Mouse (Mus musculus): Measurements from ENCODE around the gene Ndufc1.
"Not testable (repeated sequence)": the region's sequence is repeated elsewhere in the genome, so short reads cannot be mapped to it uniquely, and the experiment has no call there.

Gene Ndufc1

DNA sequence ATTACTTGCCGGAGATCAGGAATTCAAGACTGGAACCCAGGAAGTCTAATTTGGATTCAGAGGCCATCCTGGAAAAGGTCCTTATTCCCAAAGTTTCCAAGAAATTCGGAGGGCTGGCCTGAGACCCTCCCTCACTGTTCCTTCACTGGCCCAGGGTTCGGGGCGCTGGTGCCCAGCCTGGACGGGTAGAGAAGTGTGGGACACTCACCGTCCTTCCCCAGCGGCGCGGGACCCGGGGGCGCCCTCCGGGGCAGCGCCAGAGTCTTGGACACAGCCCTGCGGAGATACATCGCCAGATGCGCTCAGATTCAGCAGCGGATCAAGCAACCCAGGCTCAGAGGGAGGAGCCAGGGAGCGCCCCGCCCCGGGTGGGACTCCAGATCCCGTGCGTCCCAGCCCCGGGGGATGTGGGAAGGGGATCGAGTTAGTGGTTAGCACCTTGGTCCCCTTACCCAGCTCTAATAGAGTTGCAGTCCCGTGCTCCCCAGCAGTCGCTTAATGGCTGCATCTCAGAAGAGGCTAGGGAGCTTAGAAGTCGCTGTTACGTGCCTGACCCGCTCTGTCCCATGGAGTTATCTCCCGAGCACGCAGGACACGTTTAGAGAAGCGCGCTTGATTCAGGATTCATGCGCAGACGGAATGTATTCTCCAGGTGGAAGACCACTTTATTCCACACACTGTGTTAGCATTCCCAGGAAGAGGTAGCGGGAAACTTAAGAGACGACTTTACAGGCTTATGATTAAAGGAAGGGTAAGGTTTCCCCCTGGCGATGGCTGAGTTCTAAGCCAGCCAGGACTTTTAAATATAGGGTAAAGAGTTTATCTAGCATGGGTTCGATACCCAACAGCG is 12.3 kb downstream of the Ndufc1 start, which contains the start of gene Mgarp:
Gene Mgarp (minus strand): TSS at position 520 of the 850 bp plus-strand sequence.
- peak; percentile 53 to 78 for DNase-seq (ENCODE audit: low spot score in 2 of 2)

DNA sequence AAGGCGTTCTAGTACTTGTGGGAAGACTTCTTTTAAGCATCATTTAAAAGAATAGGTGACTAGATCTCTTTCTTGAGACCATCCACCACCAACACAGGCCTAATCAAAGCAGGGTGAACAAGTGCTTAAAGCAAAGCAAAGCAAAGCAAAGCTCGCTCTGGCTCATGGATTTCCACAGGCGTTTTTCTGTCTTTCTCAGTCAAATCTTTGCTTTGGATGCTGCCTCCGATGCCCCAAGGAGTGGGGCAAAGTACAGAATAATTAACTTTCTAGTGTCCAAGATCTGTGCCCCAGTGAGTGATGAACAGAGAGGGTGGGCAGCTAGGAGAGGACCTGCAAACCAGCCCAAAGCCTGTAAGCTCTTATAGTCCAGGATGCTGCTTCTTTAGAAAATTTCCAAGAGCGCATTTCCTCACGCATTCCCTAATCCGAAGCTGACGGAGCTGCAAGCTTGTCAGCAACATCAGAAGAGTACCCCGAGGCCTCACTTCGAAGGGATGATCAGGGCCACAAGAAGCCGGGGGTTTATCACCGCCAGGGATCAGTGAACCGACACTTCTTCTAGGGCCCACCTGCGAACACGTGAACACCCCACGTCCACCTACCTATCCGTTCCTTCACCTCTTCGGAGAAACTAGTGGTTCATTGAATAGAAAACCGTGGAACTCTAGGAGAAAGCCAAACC is 13.2 kb downstream of the Ndufc1 start:
- no peak for DNase-seq (ENCODE audit: low spot score in 2 of 2)

DNA sequence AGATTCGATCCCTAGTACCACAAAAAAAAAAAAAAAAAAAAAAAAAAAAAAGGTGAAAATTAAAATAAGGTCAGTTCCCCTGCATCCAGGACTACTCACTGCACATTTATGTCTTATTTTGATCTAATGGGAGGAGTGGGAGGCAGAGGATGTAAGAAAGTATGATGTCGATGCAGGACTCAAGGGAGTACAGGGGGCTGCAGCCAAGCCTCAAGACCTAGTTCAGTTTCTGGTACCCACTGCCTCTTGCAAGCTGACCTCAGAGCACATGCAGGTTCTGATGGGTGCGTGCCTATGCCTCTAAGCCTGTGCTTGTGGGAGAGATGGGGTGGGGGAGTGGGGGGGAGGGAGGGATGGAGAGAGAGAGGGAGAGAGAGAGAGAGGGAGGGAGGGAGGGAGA is 13.9 kb downstream of the Ndufc1 start:
- no peak for DNase-seq (ENCODE audit: low spot score in 2 of 2)

DNA sequence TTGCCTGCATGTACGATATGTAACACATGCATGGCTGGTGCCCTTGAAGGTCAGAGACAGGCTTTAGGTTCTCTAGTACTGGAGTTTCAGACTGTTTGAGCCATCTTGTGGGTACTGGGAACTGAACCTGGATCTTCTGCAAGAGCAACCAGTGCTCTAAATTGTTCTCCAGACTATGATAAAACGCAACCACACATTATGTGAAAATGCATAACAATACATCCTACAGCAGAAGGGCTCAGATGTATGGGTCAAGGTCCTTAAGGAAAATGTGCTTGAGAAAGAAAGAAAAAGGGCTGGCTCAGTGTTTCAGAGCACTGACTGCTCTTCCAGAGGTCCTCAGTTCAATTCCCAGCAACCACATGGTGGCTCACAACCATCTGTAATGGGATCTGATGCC is 15.1 kb downstream of the Ndufc1 start:
- DNase-seq (ENCODE audit: low spot score in 2 of 2) = no peak

DNA sequence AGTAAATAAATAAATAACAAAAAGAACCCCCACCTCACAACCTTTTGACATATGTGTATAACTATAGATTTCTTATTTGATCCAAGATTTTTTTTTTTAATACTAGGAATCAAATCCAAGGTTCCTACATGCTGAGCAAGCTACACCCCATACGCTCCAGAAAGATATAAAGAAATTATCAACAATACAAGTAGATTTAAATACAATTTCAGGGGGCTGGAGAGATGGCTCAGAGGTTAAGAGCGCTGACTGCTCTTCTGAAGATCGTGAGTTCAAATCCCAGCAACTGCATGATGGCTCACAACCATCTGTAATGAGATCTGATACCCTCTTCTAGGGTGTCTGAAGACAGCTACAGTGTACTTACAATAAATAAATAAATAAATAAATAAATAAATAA is 15.8 kb downstream of the Ndufc1 start:
- not testable (repeated sequence) for DNase-seq (ENCODE audit: low spot score in 2 of 2)

DNA sequence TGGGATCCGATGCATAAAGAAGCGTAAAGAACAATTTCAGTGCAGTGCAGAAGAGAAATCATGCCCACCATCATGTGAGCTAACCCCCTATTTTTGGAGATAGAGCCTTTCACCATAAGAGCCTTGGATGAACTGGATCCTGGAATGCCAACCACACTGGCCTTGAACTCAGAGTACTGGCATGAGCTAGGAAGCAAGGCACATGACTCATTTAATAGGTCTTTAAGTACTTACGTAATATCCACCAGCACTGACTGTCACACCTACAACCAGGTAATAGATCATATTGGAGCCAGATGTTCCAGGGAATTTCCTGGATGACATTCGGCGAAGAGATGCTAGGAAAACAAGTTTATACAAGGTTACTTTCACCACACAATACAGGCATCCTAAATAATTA is 17.2 kb downstream of the Ndufc1 start:
- no peak for DNase-seq (ENCODE audit: low spot score in 2 of 2)

DNA sequence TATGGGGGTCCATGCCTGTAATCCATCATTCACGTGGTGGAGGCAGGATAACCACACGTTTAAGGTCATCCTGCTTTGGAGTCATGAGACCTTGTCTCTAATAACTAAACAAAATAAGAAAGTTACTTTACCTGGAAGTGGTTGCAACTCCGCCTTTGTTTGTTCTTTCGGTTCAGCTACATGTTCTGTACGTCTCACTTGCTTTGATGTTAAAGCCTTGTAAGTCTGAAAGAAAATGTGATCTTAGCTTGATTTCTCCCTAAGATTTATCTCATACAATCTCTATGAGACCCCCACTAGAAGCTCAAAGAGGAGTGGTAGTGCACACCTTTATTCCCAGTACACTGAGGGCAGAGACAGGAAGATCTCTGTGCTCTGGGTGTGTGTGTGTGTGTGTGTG is 17.7 kb downstream of the Ndufc1 start:
- no peak for DNase-seq (ENCODE audit: low spot score in 2 of 2)

DNA sequence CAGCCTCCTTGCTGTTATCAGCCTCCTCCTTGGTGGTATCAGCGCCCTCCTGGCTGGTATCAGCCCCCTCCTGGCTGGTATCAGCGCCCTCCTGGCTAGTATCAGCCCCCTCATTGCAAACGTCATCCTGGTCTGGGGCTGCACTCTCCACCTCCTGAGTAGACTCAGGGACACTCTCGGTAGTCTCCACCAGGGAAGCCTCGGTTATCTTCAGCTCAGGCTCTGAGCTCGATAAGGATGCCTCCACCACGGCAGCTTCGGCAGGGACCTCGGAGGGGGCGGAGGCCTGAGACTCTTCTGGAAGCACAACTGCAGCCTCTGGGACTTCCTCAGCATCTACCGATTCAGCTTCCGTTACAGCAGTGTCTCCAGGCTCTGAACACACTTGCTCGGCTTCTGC is 19.9 kb downstream of the Ndufc1 start:
- no peak for DNase-seq (ENCODE audit: low spot score in 2 of 2)

DNA sequence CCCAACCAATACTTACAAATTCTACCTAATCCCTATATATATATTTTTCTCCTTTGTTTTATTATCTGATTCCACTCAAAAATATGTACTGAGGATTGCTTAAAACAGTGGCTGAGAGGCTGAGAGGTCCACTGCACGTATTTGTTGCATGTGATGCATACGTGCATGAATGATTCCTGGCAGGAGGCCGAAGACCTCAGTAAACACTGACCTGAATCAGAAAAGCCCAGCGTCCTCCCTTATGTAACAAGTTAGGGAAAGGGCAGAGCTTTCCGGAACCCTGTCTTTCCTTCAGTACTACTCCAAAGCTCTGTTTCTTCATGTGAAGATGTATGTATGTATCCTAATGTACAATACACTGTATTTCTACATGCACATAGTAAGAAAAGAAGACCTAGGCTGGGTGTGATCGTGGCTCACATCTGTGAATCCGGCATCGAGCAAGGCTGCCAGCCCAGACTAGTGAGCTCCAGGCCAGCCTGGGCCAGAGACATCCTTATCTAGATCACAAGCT is 20.9 kb downstream of the Ndufc1 start:
- no peak for DNase-seq (ENCODE audit: low spot score in 2 of 2)

DNA sequence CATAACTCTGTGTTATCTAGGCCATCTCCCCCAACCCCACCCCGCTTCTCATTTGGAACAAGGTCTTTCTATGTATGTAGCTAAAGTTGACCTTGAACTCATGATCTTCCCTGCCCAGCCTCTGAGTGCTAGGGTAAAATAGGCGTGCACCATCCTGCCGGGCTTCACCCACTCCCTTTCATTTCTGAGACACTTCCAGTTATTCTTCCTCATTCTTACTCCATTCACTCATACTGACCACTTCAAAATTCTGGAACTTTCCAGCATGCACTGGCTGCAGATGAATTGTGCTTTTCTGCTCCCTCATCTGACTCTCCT is 21.7 kb downstream of the Ndufc1 start:
- no peak for DNase-seq (ENCODE audit: low spot score in 2 of 2)

DNA sequence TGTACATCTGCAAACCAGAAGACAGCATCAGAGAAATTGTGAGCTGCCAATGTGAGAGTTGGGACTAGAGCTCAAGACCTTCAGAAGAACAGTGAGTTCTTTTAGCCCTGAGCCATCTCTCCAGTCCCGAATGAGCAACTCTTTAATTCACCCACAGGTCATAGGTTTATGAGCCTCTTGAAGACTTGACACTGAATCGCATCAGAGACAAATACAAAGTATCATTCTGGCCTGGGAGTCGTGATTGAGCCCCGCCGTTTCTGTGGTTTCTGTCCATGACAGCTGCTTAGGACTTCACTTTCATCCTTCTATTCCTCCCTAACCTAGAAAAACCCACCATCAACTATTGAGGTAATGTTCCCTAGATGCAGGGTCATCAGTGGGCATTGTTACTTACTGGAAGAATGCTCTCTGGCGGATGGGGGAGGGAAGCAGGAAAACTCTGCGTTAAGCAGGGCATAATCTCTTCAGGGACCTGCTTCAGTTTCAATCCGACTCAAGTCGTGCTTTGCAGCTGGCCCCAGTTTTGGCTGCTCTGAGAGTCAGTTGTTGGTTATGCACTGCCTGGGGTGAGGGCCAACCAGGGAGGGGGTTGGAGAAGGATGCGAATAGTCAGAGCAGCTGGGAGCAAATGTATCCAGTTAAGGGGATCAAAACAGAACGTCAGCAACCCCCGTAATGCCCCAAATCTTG is 22.2 kb downstream of the Ndufc1 start:
- no peak for DNase-seq (ENCODE audit: low spot score in 2 of 2)

DNA sequence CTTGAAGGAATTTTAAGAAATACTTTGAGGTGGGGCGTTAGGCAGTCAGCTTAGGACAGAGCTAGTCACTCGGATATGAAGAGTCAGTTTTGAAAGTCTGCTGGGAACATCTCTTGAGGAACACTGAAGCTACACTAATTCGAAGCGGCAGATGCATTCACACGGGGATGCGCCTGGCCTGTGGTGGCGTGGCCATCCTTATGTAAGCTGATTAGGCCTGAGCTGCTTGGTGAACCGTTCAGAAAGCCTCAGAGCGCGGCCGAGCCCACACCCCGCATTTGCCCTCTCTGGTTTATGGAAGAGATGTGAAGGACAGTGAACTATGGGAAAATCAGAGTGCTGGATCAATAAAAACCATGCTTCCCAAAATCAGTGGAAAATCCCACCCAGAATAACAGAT is 25.4 kb downstream of the Ndufc1 start:
- no peak for DNase-seq (ENCODE audit: low spot score in 2 of 2)

DNA sequence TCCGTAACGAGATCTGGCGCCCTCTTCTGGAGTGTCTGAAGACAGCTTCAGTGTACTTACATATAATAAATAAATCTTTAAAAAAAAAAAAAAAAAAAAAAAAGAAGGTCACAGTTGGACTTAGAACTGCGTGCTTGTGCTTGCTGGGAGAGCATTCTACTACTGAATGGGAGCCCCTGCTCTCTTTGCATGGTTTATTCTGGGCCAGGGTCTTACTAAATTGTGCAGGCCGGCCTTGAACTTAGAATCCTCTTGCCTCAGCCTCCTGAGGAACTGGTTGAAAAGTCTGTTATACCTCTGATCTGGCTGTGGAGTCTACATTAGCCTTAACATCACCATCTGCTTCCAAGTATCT is 28.2 kb downstream of the Ndufc1 start:
- DNase-seq (ENCODE audit: low spot score in 2 of 2) = no peak

DNA sequence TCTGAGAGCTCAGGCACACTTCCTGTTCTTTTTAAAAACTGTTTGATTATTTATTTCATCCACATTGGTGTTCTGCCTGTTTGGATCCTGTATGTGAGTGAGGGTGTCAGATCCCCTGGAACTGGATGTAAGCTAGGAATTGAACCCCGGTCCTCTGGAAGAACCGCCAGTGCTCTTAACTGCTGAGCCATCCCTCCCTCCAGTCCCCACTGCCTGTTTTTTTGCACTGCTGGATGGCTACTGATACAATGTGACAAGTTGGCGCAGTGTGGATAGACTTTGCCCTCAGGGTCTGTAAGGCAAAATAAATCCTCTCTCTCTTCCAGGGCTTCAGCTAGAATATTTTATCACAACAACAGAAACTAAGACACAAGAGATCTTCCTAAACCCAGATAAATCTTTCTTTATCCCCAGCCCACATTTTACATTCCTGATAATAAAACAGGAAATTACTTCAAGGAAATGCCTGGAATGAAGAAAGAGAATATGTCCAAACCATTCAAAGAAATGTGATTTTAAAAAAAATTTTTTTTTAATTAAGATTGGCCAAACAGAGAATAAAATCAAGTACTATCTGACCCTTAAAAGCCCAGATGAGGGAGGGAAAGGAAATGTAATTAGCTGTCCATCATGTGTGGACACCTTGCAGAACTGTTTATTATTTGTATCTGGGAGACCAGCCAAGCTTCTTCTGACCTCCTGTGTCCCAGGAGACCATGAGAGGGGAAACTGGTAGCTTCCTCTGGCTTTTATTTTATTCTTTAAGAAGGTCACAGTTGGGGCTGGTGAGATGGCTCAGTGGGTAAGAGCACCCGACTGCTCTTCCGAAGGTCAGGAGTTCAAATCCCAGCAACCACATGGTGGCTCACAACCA is 28.8 kb downstream of the Ndufc1 start:
- no peak for DNase-seq (ENCODE audit: low spot score in 2 of 2)

DNA sequence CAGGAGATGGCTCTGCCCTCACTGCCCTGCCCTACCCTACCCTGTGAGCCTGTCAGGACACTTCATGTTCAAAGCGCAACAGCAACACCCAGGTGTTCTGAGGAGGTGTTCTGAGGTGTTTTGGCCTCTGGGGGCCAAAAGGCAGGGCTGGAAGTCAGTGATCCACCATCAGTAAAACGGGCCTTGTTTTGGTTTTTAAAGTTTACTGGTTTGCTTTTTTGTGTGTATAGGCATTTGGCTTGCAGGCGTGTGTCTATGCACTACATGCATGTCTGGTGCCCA is 30.2 kb downstream of the Ndufc1 start:
- no peak for DNase-seq (ENCODE audit: low spot score in 2 of 2)

DNA sequence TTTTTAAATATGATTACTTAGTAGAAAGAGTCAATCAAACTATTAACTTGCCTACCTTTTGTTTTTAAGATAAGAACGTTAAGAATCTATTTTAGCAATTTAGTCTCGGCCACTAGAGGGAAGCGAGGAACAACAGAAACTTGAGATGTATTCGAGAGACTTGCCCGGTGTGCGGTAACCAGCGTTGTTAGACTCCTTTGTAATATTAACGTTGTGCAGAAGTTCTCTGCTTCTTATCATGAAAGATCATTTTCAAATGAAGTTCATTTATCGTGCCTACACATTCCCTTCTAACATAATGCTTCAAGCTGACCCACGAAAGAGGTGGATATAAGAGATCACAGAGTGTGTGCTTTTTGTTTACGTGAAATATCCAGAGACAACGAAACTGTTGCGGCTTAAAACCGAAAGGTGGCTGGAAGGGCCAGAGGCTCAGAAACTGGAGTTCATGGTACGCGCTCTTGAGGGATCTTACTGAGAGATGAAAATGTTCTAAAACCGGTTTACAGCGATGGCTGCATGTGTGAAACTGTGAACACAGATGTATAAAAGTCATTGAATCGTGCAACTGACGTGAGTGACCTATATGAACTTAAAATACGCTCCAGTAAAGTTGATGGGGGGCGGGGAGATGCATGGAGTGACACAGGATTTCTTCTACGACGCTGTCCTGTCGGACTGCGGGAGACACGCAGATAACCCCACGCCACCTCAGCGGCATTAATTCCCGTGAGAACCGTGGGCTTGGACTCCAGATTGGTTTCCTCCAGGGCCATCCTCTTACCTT is 30.7 kb downstream of the Ndufc1 start:
- DNase-seq (ENCODE audit: low spot score in 2 of 2) = no peak

DNA sequence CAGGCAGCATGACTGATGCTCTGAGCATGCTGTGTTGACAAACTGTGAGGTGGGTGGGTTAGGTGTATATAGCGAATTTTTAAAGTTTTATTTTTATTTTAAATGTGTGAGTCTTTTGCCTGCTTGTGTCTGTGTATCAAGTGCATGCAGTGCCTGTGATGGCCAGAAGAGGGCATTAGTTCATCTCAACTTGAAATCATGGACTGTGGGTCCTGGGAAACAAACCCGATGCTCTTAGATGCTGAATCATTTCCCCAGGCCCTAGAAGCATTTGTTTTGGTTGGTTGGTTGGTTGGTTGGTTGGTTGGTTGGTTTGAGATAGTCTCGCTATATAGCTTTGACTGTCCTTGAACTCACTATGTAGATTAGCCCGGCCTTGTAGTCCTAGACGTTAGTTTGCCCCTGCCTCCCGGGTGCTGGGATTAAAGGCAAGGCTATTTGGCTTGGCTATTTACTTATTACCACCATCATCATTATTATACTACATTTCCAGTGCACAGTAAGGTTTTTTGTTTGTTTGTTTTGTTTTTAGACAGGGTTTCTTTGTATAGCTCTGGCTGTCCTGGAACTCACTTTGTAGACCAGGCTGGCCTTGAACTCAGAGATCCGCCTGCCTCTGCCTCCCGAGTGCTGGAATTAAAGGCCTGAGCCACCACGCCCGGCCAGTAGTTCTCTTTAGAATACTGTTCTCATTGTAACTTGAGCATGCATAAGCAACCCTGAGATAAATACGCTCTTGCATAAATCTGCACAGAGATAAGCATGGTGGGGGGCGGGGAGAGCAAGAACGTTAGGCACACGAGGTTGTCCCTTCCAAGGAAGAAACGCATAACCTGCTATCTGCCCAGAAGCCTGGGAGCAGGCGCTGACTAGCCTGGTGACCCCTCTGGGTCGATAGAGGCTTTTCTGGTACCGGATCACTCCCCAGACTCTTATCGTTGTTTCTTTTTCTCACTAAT is 33.2 kb downstream of the Ndufc1 start:
- peak; percentile 58 to 77 for DNase-seq (ENCODE audit: low spot score in 2 of 2)

DNA sequence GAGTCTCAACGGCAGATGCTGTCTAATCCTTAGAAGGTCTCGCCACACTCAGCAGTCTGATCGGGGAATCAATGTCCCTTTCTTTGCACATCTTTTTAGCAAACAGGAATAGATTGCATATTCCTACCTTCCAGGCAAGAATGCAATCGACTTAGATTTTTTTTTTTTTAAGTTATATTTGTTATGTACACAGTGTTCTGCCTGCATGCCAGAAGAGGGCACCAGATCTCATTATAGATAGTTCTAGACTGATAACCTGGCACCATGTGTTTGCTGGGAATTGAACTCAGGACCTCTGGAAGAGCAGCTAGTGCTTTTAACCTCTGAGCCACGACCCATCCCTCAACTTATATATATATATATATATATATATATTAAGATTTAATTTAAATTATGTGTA is 35.2 kb downstream of the Ndufc1 start:
- no peak for DNase-seq (ENCODE audit: low spot score in 2 of 2)

DNA sequence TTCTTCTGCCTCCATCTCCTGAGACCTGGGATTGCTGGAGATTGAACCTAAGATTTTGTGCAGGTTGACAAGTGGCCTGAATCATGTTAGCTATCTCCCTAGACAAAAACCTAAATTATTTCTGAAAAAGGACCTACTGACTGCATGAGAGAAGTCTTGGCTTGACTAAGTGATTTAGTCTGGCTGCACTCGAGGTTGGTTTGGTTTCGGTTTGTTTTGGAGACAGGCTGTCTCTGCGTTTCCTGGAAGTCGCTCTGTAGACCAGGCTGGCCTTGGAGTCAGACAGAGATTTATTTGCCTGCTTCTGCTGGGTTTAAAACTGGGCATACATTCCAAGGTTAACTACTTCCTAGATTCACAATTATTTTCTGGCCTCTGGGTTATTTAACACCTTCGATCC is 35.9 kb downstream of the Ndufc1 start:
- no peak for DNase-seq (ENCODE audit: low spot score in 2 of 2)

DNA sequence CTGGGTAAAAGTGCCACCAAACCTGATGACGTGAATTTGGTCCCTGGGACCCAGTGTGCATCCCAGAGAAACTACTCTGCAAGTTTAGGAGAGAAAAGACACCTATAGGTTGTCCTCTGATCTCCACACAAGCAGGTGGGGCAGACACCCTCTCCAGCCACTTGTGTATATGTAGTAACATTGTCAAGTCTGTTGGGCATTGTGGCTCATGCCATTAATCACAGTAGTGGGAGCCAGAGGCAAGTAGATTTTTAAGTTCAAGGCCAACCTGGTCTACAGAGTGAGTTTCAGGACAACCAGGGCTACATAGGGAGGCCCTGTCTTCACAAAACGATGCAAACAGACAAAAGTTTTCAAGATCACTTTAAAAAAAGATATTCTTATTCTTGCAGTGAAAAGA is 37.0 kb downstream of the Ndufc1 start:
- DNase-seq (ENCODE audit: low spot score in 2 of 2) = no peak
